Mouse (Mus musculus): ENCODE measurements at regions not wholly inside any gene's neighbourhood (a gene's known extent, or its start where the extent isn't known, plus 50 kb on each side); places are given as distances from the start of the nearest gene placed in this dataset.
"Not testable (repeated sequence)": the region's sequence is repeated elsewhere in the genome, so short reads cannot be mapped to it uniquely, and the experiment has no call there.

DNA sequence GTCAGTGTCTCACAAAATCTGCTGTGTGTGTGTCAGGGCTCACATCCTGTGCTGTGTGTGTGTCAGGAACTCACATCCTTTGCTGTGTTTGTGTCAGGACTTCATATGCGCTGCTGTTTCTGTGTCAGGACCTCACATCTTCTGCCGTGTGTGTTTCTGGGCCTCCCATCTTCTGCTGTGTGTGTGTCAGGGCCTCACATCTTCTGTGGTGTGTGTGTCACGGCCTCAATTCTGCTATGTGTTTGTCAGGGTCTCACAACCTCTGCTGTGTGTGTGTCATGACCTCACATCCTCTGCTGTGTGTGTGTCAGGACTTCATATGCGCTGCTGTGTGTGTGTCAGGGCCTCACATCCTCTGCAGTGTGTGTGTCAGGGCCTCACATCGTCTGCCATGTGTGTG, 137.5 kb downstream of the Asmt start:
- not testable (repeated sequence) for ATAC-seq

DNA sequence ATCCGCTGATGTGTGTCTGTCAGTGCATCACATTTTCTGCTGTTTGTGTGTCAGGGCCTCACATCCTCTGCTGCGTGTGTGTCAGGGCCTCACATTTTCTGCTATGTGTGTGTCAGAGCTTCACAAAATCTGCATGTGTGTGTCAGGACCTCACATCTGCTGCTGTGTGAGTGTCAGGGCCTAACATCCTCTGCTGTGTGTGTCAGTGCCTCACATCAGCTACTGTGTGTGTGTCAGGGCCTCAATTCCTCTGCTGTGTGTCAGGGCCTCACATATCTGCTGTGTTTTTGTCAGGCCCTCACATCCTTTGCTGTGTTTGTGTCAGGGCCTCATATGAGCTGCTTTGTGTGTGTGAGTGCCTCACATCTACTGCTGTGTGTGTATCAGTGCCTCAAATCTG, 142.9 kb downstream of the Asmt start:
- ATAC-seq, result no peak

DNA sequence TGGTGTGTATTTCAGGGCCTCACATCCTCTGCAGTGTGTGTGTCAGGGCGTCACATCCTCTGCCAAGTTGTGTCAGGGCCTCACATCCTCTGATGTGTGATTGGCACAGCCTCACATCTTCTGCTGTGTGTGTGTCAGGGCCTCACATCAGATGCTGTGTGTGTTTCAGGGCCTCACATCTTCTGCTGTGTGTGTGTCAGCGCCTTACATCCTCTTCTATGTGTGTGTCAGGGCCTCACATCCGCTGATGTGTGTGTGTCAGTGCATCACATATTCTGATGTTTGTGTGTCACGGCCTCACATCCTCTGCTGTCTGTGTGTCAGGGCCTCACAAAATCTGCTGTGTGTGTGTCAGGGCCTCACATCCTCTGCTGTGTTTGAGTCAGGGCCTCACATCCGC, 168.7 kb downstream of the Asmt start:
- ATAC-seq, result not testable (repeated sequence)

DNA sequence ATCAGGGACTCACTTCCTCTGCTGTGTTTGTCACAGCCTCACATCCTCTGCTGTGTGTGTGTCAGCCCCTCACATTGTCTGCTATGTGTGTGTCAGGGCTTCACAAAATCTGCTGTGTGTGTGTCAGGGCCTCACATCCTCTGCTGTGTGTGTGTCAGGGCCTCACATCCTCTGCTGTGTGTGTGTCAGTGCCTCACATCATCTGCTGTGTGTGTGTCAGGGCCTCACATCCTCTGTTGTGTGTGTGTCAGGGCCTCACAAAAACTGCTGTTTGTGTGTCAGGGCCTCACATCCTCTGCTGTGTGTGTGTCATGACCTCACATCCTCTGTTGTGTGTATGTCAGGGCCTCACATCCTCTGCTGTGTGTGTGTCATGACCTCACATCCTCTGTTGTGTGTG, 169.1 kb downstream of the Asmt start:
- not testable (repeated sequence) for ATAC-seq

DNA sequence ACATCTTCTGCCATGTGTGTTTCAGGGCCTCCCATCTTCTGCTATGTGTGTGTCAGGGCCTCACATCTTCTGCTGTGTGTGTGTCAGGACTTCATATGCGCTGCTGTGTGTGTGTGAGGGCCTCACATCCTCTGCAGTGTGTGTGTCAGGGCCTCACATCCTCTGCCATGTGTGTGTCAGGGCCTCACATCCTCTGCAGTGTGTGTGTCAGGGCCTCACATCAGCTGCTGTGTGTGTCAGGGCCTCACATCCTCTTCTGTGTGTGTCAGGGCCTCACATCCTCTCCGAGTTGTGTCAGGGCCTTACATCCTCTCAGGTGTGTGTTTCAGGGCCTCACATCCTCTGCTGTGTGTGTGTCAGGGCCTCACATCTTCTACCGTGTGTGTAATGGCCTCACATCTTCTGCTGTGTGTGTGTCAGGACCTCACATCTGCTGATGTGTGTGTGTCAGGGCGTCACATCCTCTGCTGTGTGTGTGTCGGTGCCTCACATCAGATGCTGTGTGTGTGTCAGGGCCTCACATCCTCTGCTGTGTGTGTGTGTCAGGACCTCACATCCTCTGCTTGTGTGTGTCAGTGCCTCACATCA, 170.5 kb downstream of the Asmt start:
- ATAC-seq, result not testable (repeated sequence)

DNA sequence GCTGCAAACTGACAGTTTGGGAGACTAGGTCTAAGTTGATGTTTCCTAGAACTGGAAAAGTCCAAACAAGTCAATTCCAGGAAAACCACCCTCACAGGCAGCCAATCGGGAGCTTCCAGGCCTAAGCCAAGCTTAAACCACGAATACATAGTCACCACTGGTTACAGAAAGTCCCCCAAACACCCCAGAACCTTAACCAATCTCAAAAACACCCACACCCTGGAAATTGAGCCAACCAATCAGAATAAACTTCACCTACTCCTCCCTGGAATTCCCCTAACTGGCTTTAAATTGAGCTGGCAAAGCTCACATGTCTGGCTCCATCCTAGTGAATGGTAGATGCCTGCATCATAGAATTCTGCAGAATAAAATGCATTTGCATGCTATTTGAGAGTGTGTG, 204.2 kb downstream of the Asmt start:
- peak; percentile 83 for ATAC-seq

DNA sequence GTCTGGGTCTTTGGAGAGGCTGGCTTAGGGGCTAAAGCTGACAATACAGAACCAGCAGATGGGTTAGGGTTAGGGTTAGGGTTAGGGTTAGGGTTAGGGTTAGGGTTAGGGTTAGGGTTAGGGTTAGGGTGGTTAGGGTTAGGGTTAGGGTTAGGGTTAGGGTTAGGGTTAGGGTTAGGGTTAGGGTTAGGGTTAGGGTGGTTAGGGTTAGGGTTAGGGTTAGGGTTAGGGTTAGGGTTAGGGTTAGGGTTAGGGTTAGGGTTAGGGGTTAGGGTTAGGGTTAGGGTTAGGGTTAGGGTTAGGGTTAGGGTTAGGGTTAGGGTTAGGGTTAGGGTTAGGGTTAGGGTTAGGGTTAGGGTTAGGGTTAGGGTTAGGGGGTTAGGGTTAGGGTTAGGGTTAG, 208.4 kb downstream of the Asmt start:
- ATAC-seq, result not testable (repeated sequence)
